Mouse (Mus musculus): ENCODE results near the gene Nfe2l2.

- TF ChIP-seq GATA1 (IDR thresholded peaks at IDR 0.05; ENCODE audit: borderline replicate concordance, low read length) (no peak), FLI1 (IDR thresholded peaks at IDR 0.05; ENCODE audit: low read length) (no peak)
Measured at GRCm38 (mm10) chr2:75730052-75730451, 25.6 kb upstream of the Nfe2l2 start.
